Comparison of ENCODE assay signal across 7 mouse cellular contexts in the genomic region with DNA sequence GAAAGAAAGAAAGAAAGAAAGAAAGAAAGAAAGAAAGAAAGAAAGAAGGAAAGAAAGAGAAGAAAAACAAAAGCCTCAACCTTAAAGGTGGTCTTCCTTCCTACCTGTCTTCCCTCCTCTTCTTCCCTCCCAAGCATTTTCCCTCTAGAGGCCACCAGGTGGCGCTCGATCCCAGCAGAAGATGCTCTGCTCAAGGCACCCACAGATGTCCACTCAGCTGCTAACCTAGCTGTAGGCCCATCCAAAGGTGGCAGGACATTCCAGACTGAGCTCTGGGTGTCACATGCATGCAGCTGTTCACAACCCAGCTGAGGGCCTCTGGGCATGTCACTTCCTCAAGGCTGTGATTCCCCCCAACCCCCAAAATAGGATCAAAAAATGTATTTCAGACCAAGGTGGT. TPM values are rescaled to one million over a fixed set of nuclear protein-coding genes. Genes with fewer than 3 reads are reported as not detected.
DNase-seq lines count a peak whose midpoint lies in the region; ATAC-seq and TF ChIP-seq lines count a peak whose summit lies in the region.

No protein-coding gene starts in this region.

- ATAC-seq in forebrain, postnatal 0 days, result peak; percentile 73
- ATAC-seq in hindbrain, embryonic 15.5 days (ENCODE audit: low FRiP score, low read depth), result peak; percentile 59

- DNase-seq in ZHBTc4 (ENCODE audit: low read depth, low spot score), result peak; percentile 80
- DNase-seq in cerebellum, adult 11-12 months, result peak; percentile 71
- DNase-seq in forebrain, postnatal 0 days, result peak; percentile 83
- DNase-seq in left cerebral cortex, adult 8-10 months (ENCODE audit: low spot score in 2 of 2), result peak; percentile 26 to 40
- peak; percentile 74 for DNase-seq in midbrain, embryonic 10.5 days (ENCODE audit: low spot score)
- peak; percentile 65 for DNase-seq in skeletal muscle tissue, adult 2 months (ENCODE audit: low read depth, low spot score)

- H3K4me2 ChIP-seq in forebrain, postnatal 0 days (ENCODE audit: low read depth), result no peak overlapping the region
- no peak overlapping the region for H3K4me2 ChIP-seq in hindbrain, embryonic 15.5 days

- H3K36me3 ChIP-seq in forebrain, postnatal 0 days (ENCODE audit: insufficient read depth), result no peaks in the 10 kb centered on the region
- no peaks in the 10 kb centered on the region for H3K36me3 ChIP-seq in hindbrain, embryonic 15.5 days
- H3K36me3 ChIP-seq in midbrain, embryonic 10.5 days, result no peaks in the 10 kb centered on the region

- 0% methylated on average over 2 of the region's 2 CpGs for WGBS in forebrain, postnatal 0 days
- 0% methylated on average over 2 of the region's 2 CpGs for whole genome bisulfite sequencing in hindbrain, embryonic 15.5 days
- WGBS in midbrain, embryonic 10.5 days, result 0% methylated on average over 2 of the region's 2 CpGs

- no peak overlapping the region for H3K27ac ChIP-seq in forebrain, postnatal 0 days (ENCODE audit: low read depth, low read length)
- no peak overlapping the region for H3K27ac ChIP-seq in hindbrain, embryonic 15.5 days (replicated peaks)
- no peak overlapping the region for H3K27ac ChIP-seq in midbrain, embryonic 10.5 days (replicated peaks)

- H3K27me3 ChIP-seq in forebrain, postnatal 0 days (ENCODE audit: insufficient read depth, low read length), result no peaks in the 10 kb centered on the region
- no peaks in the 10 kb centered on the region for H3K27me3 ChIP-seq in hindbrain, embryonic 15.5 days
- H3K27me3 ChIP-seq in midbrain, embryonic 10.5 days (ENCODE audit: low read depth, poor library complexity, severe bottlenecking), result no peaks in the 10 kb centered on the region

- no peak overlapping the region for H3K4me3 ChIP-seq in forebrain, postnatal 0 days (ENCODE audit: low read depth, low read length)
- no peak overlapping the region for H3K4me3 ChIP-seq in hindbrain, embryonic 15.5 days
- no peak overlapping the region for H3K4me3 ChIP-seq in midbrain, embryonic 10.5 days

- no peak overlapping the region for H3K9ac ChIP-seq in forebrain, postnatal 0 days
- no peak overlapping the region for H3K9ac ChIP-seq in hindbrain, embryonic 15.5 days

- H3K4me1 ChIP-seq in forebrain, postnatal 0 days (ENCODE audit: insufficient read depth), result no peaks in the 10 kb centered on the region
- no peaks in the 10 kb centered on the region for H3K4me1 ChIP-seq in hindbrain, embryonic 15.5 days (replicated peaks)
- 0 out of 2 replicates have a peak, but pooled peaks cover 2% of the 10 kb centered on the region for H3K4me1 ChIP-seq in midbrain, embryonic 10.5 days

- peak; percentile 95 for TF ChIP-seq CTCF in forebrain, postnatal 0 days (IDR thresholded peaks at IDR 0.05; ENCODE audit: low read depth)

- no peaks in the 10 kb centered on the region for H3K9me3 ChIP-seq in forebrain, postnatal 0 days (ENCODE audit: low read length)
- no peaks in the 10 kb centered on the region for H3K9me3 ChIP-seq in hindbrain, embryonic 15.5 days
- H3K9me3 ChIP-seq in midbrain, embryonic 10.5 days (replicated peaks), result no peaks in the 10 kb centered on the region

RNA-seq across cellular contexts. Expression of gene 4933402J07Rik, which starts 30.6 kb away (rescaled TPM):
- not detected in 2 replicates for total RNA-seq in forebrain, postnatal 0 days (2014; rRNA removed)
- not detected in 2 replicates for polyA plus RNA-seq in forebrain, postnatal 0 days (2015; fragmentation: Nextera tagmentation; extraction: Ambion mirVana)
- not detected in 2 replicates for polyA plus RNA-seq in hindbrain, embryonic 15.5 days (2015; fragmentation: Nextera tagmentation; extraction: Ambion mirVana)
- total RNA-seq in left cerebral cortex, adult 8-10 months (2022), result not detected
- not detected in 2 replicates for polyA plus RNA-seq in midbrain, embryonic 10.5 days (2016; fragmentation: Nextera tagmentation; extraction: Ambion mirVana)

Comparison
In these comparisons a context has a peak if more than half of its experiments do, and no peak if none do; other contexts are left out.
1. DNase-seq: peak in every context shown above with its lines; median percentile 83 in forebrain, postnatal 0 days; 80 in ZHBTc4; 74 in midbrain, embryonic 10.5 days; 71 in cerebellum, adult 11-12 months; 65 in skeletal muscle tissue, adult 2 months; 33 in left cerebral cortex, adult 8-10 months.